Mouse (Mus musculus) kidney, adult 9 months (tissue): ENCODE measurements around the gene Ssr3.

Experiments
- DNase-seq: peaks from one replicate; pipeline ENCODE4 v3.0.0; 2022

Gene Ssr3

DNA sequence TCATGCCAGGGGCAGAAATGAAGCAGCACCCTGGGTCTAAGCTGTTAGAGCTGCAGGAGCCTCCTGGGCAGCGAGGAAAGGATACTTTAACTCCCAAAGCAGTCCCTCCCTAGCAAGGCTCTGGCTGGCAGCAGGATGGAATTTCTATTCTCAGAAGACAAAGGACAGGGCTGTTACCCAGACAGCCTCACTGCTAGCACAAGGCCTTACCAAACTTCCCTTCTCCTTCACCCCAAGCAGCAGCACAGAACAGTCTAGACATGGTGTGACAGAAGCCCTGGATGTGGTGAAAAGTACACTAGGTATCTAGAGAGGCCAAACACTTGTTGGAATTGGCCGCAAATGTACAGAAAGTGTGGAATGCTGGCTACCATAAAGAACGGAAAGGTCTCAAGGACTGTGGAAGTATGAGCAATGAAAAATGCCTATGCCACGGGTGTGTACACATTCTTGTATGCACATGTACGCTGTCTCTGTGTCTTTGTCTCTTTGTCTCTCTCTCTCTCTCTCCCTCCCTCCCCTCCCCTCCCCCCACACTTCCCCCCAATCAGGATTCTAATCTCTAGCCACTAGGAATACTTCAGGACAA lies 18.7 kb downstream of the Ssr3 start:
- DNase-seq: no peak

DNA sequence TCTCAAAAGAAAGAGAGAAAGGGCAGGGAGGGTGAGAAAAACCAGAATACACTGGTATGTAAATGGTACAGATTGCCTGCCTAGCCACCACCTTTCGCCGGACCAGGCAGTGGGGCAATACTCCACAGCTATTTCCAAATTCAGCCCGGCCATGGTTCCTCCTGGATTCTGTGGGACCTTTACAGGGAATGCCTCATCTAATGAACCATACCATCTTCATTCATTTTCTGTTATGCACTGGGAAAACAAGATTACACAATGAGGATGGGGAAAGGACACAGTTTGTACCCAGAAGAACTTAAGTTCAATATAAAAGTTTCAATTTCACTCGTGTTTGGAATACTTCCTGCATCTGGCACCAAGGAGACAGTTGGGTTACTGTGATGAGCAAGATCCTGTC lies 19.9 kb downstream of the Ssr3 start:
- no peak for DNase-seq

DNA sequence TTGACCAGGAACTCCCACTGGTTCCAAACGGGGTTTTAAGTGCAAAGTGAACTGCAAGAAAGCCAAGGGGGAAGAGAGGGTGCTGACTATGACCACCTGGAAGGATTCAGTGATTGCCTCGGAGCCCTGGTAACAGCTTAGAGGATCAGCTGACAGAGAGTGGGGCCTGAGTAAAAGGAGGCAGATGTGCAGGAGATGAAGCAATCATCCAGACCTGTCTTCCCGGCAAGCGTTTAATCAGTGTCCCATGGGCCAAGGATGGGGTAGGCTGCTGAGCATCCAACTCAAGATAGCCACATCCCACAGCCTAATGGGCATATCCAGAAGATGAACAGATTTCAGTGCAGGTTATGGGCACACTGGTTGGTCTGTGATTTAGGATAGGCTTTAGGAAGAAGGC lies 24.5 kb downstream of the Ssr3 start:
- no peak for DNase-seq

DNA sequence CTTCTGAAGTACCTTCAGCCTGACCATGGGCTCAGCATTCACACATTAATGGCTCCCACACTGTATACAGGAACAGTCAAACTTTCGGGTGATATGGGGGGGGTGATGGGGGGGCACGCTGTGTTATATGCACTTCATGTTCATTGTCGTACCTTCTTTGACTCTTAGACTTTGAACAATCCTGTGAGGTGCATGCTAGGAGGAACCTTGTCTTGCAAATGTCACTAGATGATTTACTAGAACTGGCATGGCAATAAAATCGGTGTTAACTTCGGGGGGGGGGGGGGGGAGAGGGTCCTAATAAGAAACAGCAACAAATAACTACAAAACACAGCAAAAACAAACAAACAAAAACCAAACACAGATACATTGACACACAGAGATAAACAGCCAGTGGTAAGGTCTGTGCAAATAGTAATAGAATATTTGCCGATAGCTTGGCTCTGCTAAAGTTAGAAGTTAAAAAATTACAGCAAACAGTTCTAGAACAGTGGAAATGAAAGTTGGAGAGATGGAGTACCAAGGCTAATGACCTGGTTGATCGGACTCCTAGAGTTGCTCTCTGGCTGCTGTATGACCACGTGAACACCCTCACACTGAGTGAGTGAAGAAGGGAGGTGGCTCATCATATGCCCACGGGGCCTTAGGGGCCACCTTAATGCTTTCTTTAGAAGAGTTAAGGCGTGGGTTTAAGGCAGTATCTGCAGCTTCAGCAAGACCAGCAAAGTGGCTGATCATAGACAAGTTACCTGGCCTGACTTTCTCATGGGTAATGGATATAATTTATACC lies 26.3 kb downstream of the Ssr3 start:
- peak; percentile 61 for DNase-seq

DNA sequence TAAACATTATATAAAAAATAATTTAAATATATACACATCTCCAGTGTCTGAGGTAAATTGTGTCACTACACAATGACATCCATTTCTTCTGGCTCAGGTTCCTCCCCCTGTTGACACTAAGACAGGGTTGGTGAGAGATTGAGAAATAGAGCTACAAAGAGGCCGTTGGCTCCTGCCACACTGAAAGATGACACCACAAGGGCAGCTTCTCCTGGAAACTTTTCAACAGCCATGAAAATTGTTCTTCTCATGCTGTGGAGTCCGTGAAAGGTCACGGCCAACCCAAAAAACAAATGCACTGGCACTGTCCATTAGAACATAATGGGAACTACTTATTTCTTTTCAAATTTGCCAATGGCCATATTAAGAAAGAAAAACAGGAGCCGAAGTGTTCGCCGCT lies 27.2 kb downstream of the Ssr3 start:
- peak; percentile 37 for DNase-seq

DNA sequence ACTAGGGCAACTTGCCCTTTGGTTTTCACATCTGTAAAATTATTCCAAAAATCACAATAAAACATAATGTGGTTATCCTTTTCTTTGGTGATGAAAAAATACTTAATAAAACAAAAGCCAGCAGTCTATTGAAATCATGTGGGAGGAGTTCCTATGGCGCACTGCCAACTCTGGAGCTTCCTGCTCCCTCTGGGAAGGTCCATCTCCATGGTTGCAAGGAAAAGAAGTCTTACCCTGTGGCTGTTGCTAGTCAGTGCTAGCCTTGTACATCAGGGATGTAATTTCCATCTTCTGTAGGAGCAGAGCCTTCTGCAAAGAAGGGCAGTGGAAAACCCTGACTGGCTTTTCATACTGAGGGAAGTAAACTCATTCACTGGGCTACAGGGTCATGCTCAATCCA lies 29.0 kb downstream of the Ssr3 start:
- DNase-seq: peak; percentile 31

DNA sequence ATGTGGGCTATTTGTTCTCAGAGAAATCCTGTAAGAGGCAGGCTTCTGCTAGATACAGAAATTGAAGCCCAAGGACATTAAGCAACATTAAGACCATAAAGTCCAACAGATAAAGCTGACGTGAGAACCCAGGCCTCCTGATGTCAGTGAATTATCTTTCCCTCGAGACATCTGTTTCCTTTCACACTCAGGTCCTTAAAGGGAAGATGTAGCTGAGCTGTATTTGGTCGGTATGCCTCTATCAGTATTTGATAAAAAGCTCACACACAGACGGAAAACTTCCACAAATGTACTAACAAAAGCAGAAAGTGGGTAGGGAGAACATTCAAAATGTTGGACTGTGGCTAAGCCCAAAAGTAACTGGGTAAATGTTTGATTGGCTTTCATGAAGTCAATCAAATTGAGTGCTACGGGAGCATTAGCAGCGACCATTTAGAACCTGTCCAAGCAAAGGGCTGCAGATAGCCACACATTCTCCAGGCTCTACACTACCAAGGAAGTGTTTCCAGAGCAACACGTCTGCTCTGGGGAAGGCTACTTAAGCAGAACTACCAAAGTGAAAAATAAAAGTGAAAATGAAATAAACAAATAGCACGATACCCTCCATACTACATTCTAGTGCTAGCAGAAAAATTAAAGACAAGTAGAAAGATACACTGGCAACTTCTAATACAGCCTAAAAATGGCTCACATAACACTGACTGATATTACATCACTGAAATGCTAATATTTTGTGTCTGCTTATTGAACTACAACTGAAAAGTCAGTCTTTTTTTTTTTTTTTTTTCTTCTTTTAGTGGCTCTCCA lies 32.1 kb downstream of the Ssr3 start:
- no peak for DNase-seq

DNA sequence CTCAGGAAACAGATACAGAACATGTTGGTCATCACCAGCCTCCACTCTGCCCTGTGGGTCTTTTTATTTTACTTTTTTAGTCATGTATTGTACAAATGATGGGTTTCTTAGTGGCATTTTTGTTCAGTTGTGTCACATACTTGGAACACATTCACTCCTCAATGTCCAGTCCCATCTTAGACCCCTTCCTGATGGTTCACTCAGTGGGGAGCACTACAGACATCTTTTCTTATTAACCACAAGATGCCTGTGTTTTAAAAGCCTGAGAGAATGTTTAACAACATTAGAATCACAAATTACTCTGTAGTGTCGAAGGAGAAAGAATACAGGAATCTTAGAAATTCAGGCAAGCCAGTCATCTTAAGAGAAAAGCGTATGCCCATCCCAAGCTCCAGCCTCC lies 33.6 kb downstream of the Ssr3 start:
- DNase-seq: no peak

DNA sequence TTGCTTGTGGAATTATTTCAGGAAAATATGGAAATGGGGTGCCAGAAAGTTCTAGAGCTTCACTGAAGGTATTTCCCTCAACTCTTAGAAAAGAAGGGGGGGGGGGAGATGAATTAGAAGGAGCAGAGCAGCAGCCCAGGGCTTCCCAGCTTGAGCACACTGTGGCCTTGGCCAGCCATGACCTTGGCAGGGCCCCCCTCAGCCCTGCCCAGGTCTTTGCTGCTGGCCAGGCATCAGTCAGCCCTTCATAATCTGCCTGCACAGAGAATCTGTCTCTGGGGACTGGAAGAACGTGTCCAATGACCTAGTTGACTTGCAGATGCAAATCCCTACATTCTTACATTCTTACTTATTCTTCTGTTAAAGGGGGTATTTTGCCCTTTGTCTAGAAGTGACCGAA lies 34.1 kb downstream of the Ssr3 start:
- DNase-seq: no peak

DNA sequence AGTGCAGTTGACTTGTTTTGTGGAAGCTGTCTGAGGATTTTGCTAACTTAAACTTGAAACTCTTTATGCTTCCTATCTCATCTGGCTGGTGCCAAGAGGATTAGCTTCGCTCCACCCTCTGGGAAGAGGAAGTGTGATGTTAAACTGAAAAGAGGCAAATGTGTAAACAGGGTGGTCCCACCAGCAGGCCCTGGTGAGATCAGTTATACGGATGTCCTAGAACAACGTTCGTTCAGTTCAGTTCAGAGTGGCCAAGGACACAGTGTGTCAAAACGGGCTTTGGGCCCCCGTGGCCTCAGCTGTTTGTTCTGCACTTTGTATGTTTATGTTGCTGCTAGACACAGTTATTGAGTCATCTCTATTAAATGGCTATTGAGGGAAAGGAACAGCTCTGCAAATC lies 36.9 kb downstream of the Ssr3 start:
- no peak for DNase-seq

DNA sequence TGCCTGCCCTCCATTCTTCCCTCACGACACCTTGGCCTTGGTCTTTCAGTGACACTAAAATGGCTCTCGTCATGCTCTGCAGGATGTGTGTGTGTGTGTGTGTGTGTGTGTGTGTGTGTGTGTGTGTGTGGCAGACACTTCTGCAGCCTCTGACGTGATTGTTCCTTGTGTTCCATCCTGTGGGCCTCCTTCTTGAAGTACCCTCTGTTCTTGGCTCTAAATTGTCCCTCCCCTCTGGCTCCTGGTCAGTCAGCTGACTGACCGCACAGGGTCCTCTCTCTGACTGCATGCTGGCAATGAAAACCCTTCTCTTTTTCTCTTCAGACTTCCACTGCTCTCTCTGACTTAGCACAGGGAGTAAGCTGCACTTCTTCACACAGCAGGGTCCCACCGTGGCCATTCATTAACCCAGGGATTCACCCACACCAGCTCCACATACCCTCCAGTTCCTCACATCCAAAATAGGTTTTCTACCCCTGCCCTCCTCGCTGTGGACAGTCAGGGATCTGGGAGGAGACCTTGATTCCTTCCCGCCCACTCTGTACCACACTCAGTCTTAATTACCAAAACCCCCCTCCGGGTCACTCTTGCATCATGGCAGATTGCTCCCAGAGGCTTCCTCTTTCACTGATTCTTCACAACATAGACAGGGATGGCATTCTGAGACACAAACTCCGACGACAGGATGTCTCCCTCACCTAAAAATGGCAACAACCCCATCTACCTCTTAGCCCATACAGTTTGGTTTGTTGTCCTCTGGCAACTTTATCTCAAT lies 39.0 kb downstream of the Ssr3 start:
- no peak for DNase-seq

DNA sequence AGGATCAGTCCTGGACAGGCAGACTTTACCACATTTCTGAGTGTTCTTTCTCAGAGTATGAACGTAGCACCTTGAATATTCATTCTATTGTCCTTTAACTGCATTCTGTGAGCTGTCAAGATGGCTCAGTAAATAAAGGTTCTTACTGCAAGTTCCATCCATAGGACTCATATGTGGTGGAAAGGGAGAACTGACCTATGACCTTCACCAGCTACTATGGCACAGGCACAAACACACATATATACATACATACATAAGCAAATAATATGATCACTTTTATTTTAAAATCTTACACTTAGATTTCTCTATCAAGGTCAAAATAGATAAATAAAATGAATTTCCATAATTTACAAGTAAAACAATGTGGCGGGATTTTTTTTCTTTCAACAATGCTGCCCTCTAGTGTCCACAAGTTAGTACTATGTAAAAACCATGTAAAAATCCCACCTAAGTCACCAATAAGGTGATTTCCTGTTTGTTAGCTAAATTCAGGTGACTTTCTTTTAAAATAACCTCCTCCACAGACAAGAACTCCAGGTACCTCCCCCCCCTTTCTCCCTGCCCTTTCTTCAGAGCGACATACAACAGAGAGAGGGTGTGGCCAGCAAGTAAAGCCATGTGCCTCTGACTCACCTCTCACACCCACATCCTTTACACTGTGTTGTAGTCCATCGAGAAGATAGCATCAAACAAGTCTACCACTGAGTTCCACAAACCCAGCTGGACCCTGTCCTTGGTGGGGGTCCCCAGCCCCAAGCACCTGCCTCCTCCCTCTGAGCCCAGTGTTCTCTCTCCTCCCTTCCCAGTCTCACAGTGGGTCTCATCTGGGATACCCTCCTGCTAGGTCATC lies 39.9 kb downstream of the Ssr3 start:
- peak; percentile 20 for DNase-seq

DNA sequence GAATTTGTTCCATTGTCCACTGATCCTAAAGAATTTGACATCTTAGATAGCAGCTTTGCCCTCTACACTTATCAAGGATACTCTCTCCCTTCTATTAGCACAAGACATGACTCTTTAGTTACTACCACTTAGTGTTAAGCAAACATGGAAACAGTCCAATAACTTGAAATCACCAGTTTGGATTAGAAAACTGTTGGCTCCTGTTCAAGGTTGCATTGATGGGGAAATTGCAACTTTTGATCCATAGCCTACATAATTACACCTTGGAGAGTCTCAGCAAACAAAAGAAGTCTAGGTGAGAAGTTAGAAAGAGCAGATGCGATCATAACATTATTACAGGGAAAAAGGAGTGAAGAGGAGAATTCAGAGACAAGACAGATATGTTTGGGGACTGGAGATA lies 46.2 kb downstream of the Ssr3 start:
- no peak for DNase-seq

DNA sequence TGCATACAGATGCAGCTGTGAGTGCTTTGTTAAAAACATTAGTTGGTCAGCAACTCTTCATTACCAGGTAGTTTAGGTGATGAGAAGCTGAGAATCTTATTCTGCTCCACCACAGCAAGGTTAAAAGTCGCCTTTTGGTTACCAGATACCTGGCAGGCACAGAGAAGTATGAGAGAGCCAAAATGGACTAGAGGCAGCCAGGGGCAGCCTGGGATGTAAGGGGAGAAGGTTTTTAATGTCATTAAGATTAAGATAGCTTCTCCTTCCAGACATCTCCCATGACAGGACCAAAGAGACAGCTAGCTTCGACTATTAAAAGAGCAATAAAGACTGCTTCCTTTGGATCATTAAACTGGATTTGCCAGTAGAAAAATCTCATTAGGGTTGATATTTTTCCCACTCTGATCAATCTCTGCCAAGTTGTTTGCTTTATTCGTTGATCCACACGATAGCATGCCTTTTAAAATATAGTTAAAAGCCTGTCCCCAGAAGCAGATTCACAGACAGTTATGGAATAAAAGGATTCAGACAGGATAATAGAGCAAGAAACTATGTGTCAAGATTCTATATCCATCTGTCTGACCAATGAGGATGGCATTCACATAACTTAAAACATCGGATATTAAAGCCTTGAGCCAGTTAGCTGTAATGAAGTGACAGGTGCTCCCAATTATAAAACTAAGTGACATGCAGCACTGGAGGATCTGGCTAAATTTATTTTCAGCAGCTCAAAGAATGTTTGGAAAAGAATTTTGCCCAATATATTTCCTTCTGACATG lies 52.1 kb downstream of the Ssr3 start:
- DNase-seq: no peak

DNA sequence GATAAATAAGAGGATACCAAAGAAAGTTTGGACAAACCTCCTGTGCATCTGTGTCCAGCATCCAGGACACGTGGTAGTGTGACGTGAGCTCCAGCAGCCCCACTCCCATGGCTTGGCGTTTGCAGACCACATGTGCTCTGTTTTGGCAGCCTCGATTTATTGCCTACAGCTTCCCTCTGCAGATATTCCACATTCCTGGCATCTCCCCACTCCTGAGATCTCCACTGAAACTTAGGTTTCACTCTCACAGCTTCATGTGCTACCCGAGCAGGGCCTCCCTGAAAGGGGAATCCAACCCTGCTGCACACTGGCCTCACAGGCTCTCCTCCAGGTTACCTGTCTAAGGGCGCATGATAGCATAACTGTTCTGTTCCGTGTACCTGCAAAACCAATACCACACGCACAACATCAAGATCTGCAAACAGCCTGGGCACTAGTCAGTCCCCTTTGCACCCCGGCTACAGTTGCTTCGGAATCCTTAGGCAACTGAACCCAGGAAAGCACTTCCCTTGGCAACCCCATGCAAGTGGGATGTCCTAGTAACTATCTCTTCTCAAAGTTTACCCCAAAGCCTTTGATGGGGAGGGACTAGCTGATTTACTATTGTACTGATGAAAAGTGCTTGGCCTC lies 54.5 kb downstream of the Ssr3 start:
- DNase-seq: no peak
